ENCODE assay signal across 10 mouse cellular contexts in genomic region chr5:57868702-57869101, GRCm38 (mm10).
A peak's percentile ranks its signal among the peaks of the same experiment; 100 is the strongest.
DNase-seq lines count a peak whose midpoint lies in the region; ATAC-seq and TF ChIP-seq lines count a peak whose summit lies in the region.
"Had no signal": no experiment of that assay in that cellular context is flagged by ENCODE, and none has a peak within 500 bp of the region (broad histone marks: within the 10 kb centered on the region; RNA-seq: fewer than 3 reads in every experiment).

No protein-coding gene starts in this region.

- no peaks in the 10 kb centered on the region for H3K9me3 ChIP-seq in heart, embryonic 10.5 days
- no peaks in the 10 kb centered on the region for H3K9me3 ChIP-seq in intestine, postnatal 0 days (ENCODE audit: control insufficient read depth)
- H3K9me3 ChIP-seq in stomach, embryonic 16.5 days (replicated peaks; ENCODE audit: control insufficient read depth, low read length), result no peaks in the 10 kb centered on the region

- peaks cover 9% of the 10 kb centered on the region; the same call in 1 of the 2 replicates for H3K4me1 ChIP-seq in heart, embryonic 10.5 days
- no peaks in the 10 kb centered on the region for H3K4me1 ChIP-seq in intestine, postnatal 0 days (replicated peaks; ENCODE audit: control insufficient read depth, insufficient read depth, low read length)
- H3K4me1 ChIP-seq in stomach, embryonic 16.5 days (ENCODE audit: control insufficient read depth, insufficient read depth, low read length), result peaks cover 11% of the 10 kb centered on the region; the same call in 1 of the 2 replicates

- no peaks in the 10 kb centered on the region for H3K27me3 ChIP-seq in heart, embryonic 10.5 days (ENCODE audit: insufficient read depth, poor library complexity, severe bottlenecking)
- no peaks in the 10 kb centered on the region for H3K27me3 ChIP-seq in intestine, postnatal 0 days (replicated peaks; ENCODE audit: control insufficient read depth, insufficient read depth, low read length)
- H3K27me3 ChIP-seq in stomach, embryonic 16.5 days (ENCODE audit: control insufficient read depth, insufficient read depth, low read length), result no peaks in the 10 kb centered on the region
- H3K27me3 ChIP-seq: CH12.LX had no signal

- H3K9ac ChIP-seq in intestine, postnatal 0 days (ENCODE audit: low read depth, low read length), result no peak overlapping the region
- no peak overlapping the region for H3K9ac ChIP-seq in stomach, embryonic 16.5 days (ENCODE audit: low read length)

- intact Hi-C loops in gastrocnemius, postnatal 36 days (cut with DNase I), result no loop called here

- WGBS in heart, embryonic 10.5 days, result 43% methylated on average over 4 of the region's 4 CpGs
- WGBS in intestine, postnatal 0 days, result 29% methylated on average over 4 of the region's 4 CpGs
- WGBS in stomach, embryonic 16.5 days, result 30% methylated on average over 4 of the region's 4 CpGs

- H3K4me2 ChIP-seq in intestine, postnatal 0 days (replicated peaks; ENCODE audit: low read depth), result peak overlapping the region; percentile 14; the same call in 1 of the 2 replicates
- H3K4me2 ChIP-seq in stomach, embryonic 16.5 days (ENCODE audit: low read depth, low read length), result peak overlapping the region; percentile 34; the same call in 1 of the 2 replicates

- no peaks in the 10 kb centered on the region for H3K36me3 ChIP-seq in heart, embryonic 10.5 days
- no peaks in the 10 kb centered on the region for H3K36me3 ChIP-seq in intestine, postnatal 0 days (ENCODE audit: control insufficient read depth, insufficient read depth)
- H3K36me3 ChIP-seq in stomach, embryonic 16.5 days (ENCODE audit: control insufficient read depth, insufficient read depth, low read length), result no peaks in the 10 kb centered on the region

- ATAC-seq in intestine, postnatal 0 days, result no peak
- no peak for ATAC-seq in stomach, embryonic 16.5 days (ENCODE audit: insufficient read depth, low FRiP score)

- DNase-seq in heart, embryonic 10.5 days (ENCODE audit: low spot score), result no peak
- no peak for DNase-seq in heart, adult 9 months (ENCODE audit: low spot score in 2 of 2)
- DNase-seq in retina, postnatal 1 day, result peak; percentile 2
- no peak for DNase-seq in retina, embryonic 14.5 days (ENCODE audit: low spot score)
- DNase-seq in right cerebral cortex, adult 2 months (ENCODE audit: low spot score in 2 of 2), result no peak
- no peak for DNase-seq in gastrocnemius, postnatal 36 days
- DNase-seq: adrenal gland, postnatal 14 days had no signal

- peak overlapping the region; percentile 70 for H3K27ac ChIP-seq in heart, embryonic 10.5 days
- H3K27ac ChIP-seq in intestine, postnatal 0 days (ENCODE audit: low read depth, low read length), result no peak overlapping the region
- H3K27ac ChIP-seq in stomach, embryonic 16.5 days (ENCODE audit: low read length), result peak overlapping the region; percentile 80

- H3K4me3 ChIP-seq in heart, embryonic 10.5 days, result no peak overlapping the region
- H3K4me3 ChIP-seq in intestine, postnatal 0 days (ENCODE audit: low read depth, low read length), result no peak overlapping the region
- H3K4me3 ChIP-seq in stomach, embryonic 16.5 days (replicated peaks; ENCODE audit: low read length), result no peak overlapping the region

- TF ChIP-seq CTCF in intestine, postnatal 0 days (IDR thresholded peaks at IDR 0.05; ENCODE audit: low read depth), result peak; percentile 43
